26 mouse cellular contexts compared by ENCODE assay signal in genomic region chr3:107848126-107848525, GRCm38 (mm10). TPM values are rescaled to one million over a fixed set of nuclear protein-coding genes. Genes with fewer than 3 reads are reported as not detected.
DNase-seq lines count a peak whose midpoint lies in the region; ATAC-seq and TF ChIP-seq lines count a peak whose summit lies in the region.
"Had no signal": no experiment of that assay in that cellular context is flagged by ENCODE, and none has a peak within 500 bp of the region (broad histone marks: within the 10 kb centered on the region; RNA-seq: fewer than 3 reads in every experiment).

No protein-coding gene starts in this region.

- H3K4me1 ChIP-seq in forebrain, embryonic 15.5 days = peaks cover 28% of the 10 kb centered on the region
- peaks cover 28% of the 10 kb centered on the region for H3K4me1 ChIP-seq in forebrain, embryonic 14.5 days (ENCODE audit: control insufficient read depth, insufficient read depth, low read length)
- H3K4me1 ChIP-seq in embryonic facial prominence, embryonic 12.5 days = peaks cover 16% of the 10 kb centered on the region
- peaks cover 54% of the 10 kb centered on the region for H3K4me1 ChIP-seq in limb, embryonic 10.5 days

- H3K27ac ChIP-seq in forebrain, embryonic 15.5 days (replicated peaks) = 0 out of 2 replicates have a peak overlapping the region, but pooled peaks have one; percentile 13
- no peak overlapping the region for H3K27ac ChIP-seq in forebrain, embryonic 14.5 days (ENCODE audit: low read depth, low read length)
- peak overlapping the region; percentile 50 for H3K27ac ChIP-seq in left cerebral cortex, adult 2 months
- 0 out of 2 replicates have a peak overlapping the region, but pooled peaks have one; percentile 17 for H3K27ac ChIP-seq in embryonic facial prominence, embryonic 12.5 days
- H3K27ac ChIP-seq in limb, embryonic 10.5 days = peak overlapping the region; percentile 51
- H3K27ac ChIP-seq: forebrain, embryonic 12.5 days; hindbrain, embryonic 13.5 days; kidney, embryonic 15.5 days; limb, embryonic 15.5 days; liver, embryonic 15.5 days; midbrain, embryonic 12.5 days had no signal

- intact Hi-C loops in left cerebral cortex, adult 2 months (cut with DNase I) = no loop called here

- no peak for ATAC-seq in forebrain, embryonic 15.5 days (replicated peaks)
- ATAC-seq in forebrain, embryonic 14.5 days = no peak
- ATAC-seq in embryonic facial prominence, embryonic 12.5 days (ENCODE audit: insufficient number of reproducible peaks, insufficient read depth, low FRiP score, low TSS enrichment) = no peak
- ATAC-seq: inflammation-experienced regulatory T-cells, adult 6 months; lung, postnatal 0 days; Patski had no signal

- H3K36me3 ChIP-seq in forebrain, embryonic 15.5 days = no peaks in the 10 kb centered on the region
- H3K36me3 ChIP-seq in forebrain, embryonic 14.5 days (ENCODE audit: control insufficient read depth, insufficient read depth, low read length) = no peaks in the 10 kb centered on the region
- H3K36me3 ChIP-seq in embryonic facial prominence, embryonic 12.5 days = no peaks in the 10 kb centered on the region
- no peaks in the 10 kb centered on the region for H3K36me3 ChIP-seq in limb, embryonic 10.5 days
- H3K36me3 ChIP-seq: forebrain, embryonic 12.5 days; hindbrain, embryonic 13.5 days; kidney, embryonic 15.5 days; limb, embryonic 15.5 days; liver, embryonic 15.5 days; midbrain, embryonic 12.5 days had no signal

- no peaks in the 10 kb centered on the region for H3K27me3 ChIP-seq in forebrain, embryonic 15.5 days
- no peaks in the 10 kb centered on the region for H3K27me3 ChIP-seq in forebrain, embryonic 14.5 days (replicated peaks; ENCODE audit: control insufficient read depth, insufficient read depth, low read length)
- no peaks in the 10 kb centered on the region for H3K27me3 ChIP-seq in embryonic facial prominence, embryonic 12.5 days
- no peaks in the 10 kb centered on the region for H3K27me3 ChIP-seq in limb, embryonic 10.5 days (ENCODE audit: low read depth, poor library complexity, severe bottlenecking)
- H3K27me3 ChIP-seq: forebrain, embryonic 12.5 days; hindbrain, embryonic 13.5 days; limb, embryonic 15.5 days; liver, embryonic 15.5 days; midbrain, embryonic 12.5 days; Patski had no signal

- TF ChIP-seq CTCF in left cerebral cortex, adult 2 months (IDR thresholded peaks at IDR 0.05) = no peak; the same call in 1 of the 2 replicates

- no peaks in the 10 kb centered on the region for H3K9me3 ChIP-seq in forebrain, embryonic 15.5 days
- no peaks in the 10 kb centered on the region for H3K9me3 ChIP-seq in forebrain, embryonic 14.5 days (replicated peaks; ENCODE audit: control insufficient read depth, low read length)
- no peaks in the 10 kb centered on the region for H3K9me3 ChIP-seq in embryonic facial prominence, embryonic 12.5 days
- H3K9me3 ChIP-seq in limb, embryonic 10.5 days (replicated peaks) = no peaks in the 10 kb centered on the region
- H3K9me3 ChIP-seq: forebrain, embryonic 12.5 days; hindbrain, embryonic 13.5 days; kidney, embryonic 15.5 days; limb, embryonic 15.5 days; liver, embryonic 15.5 days; midbrain, embryonic 12.5 days had no signal

- 38% methylated on average over 4 of the region's 4 CpGs for WGBS in forebrain, embryonic 15.5 days
- 44% methylated on average over 4 of the region's 4 CpGs for WGBS in forebrain, embryonic 14.5 days
- 42% methylated on average over 4 of the region's 4 CpGs for WGBS in embryonic facial prominence, embryonic 12.5 days
- 47% methylated on average over 4 of the region's 4 CpGs for WGBS in limb, embryonic 10.5 days

- H3K9ac ChIP-seq in forebrain, embryonic 15.5 days (replicated peaks) = no peak overlapping the region
- no peak overlapping the region for H3K9ac ChIP-seq in forebrain, embryonic 14.5 days (ENCODE audit: low read length)
- H3K9ac ChIP-seq in embryonic facial prominence, embryonic 12.5 days = no peak overlapping the region
- H3K9ac ChIP-seq: forebrain, embryonic 12.5 days; hindbrain, embryonic 13.5 days; kidney, embryonic 15.5 days; limb, embryonic 15.5 days; liver, embryonic 15.5 days; midbrain, embryonic 12.5 days had no signal

- no peak for DNase-seq in forebrain, embryonic 14.5 days (ENCODE audit: low spot score)
- DNase-seq in left cerebral cortex, adult 2 months (ENCODE audit: extremely low spot score in 1 of 2, low spot score in 2 of 2) = no peak
- DNase-seq in left cerebral cortex, adult 9 months (ENCODE audit: low spot score in 2 of 2) = no peak
- no peak for DNase-seq in limb, embryonic 10.5 days (ENCODE audit: low spot score)
- DNase-seq in MN1 (ENCODE audit: low spot score) = no peak
- DNase-seq in cerebellum, adult 18-20 months = no peak
- DNase-seq: adrenal gland, adult 8-10 months; cerebellum, postnatal 10 days; embryo, embryonic 11 days; gastrocnemius, postnatal 36 days; heart, postnatal 10 days; spleen, adult 18-20 months had no signal

- H3K4me3 ChIP-seq in forebrain, embryonic 15.5 days = no peak overlapping the region
- H3K4me3 ChIP-seq in forebrain, embryonic 14.5 days (ENCODE audit: low read depth, low read length) = no peak overlapping the region
- H3K4me3 ChIP-seq in left cerebral cortex, adult 2 months = no peak overlapping the region
- no peak overlapping the region for H3K4me3 ChIP-seq in embryonic facial prominence, embryonic 12.5 days
- H3K4me3 ChIP-seq in limb, embryonic 10.5 days = no peak overlapping the region
- H3K4me3 ChIP-seq: forebrain, embryonic 12.5 days; hindbrain, embryonic 13.5 days; kidney, embryonic 15.5 days; limb, embryonic 15.5 days; liver, embryonic 15.5 days; midbrain, embryonic 12.5 days had no signal

- H3K4me2 ChIP-seq in forebrain, embryonic 15.5 days (replicated peaks) = no peak overlapping the region
- H3K4me2 ChIP-seq in forebrain, embryonic 14.5 days (ENCODE audit: low read length) = no peak overlapping the region
- H3K4me2 ChIP-seq in embryonic facial prominence, embryonic 12.5 days (replicated peaks) = no peak overlapping the region
- H3K4me2 ChIP-seq: forebrain, embryonic 12.5 days; heart, embryonic 11.5 days; hindbrain, embryonic 13.5 days; kidney, embryonic 15.5 days; limb, embryonic 15.5 days; liver, embryonic 15.5 days; midbrain, embryonic 12.5 days had no signal

RNA-seq across cellular contexts. Expression of gene Eps8l3, which starts 28.9 kb away (rescaled TPM):
- not detected in 2 replicates for polyA plus RNA-seq in forebrain, embryonic 15.5 days (2015; fragmentation: Nextera tagmentation; extraction: Ambion mirVana)
- polyA plus RNA-seq in forebrain, embryonic 14.5 days (2014; fragmentation: Nextera tagmentation; extraction: Ambion mirVana) = not detected in 2 replicates
- not detected for total RNA-seq in left cerebral cortex, adult 2 months (2021)
- polyA plus RNA-seq in embryonic facial prominence, embryonic 12.5 days (2016; fragmentation: Nextera tagmentation; extraction: Ambion mirVana) = not detected in 2 replicates
- polyA plus RNA-seq in limb, embryonic 10.5 days (2016; fragmentation: Nextera tagmentation; extraction: Ambion mirVana) = not detected in 2 replicates
- total RNA-seq: adrenal gland, adult 8-10 months; gastrocnemius, postnatal 36 days; heart, postnatal 10 days; left cerebral cortex, postnatal 14 days had no signal
- polyA plus RNA-seq: forebrain, embryonic 12.5 days; heart, embryonic 11.5 days; hindbrain, embryonic 13.5 days; inflammation-experienced regulatory T-cells, adult 6 months; kidney, embryonic 15.5 days; limb, embryonic 15.5 days; liver, embryonic 15.5 days; lung, postnatal 0 days; midbrain, embryonic 12.5 days; neural tube, embryonic 14.5 days; Patski had no signal

RNA-seq across cellular contexts. Expression of gene Gstm5, which starts 47.5 kb away (rescaled TPM):
- 175 and 184 TPM in 2 replicates for polyA plus RNA-seq in forebrain, embryonic 15.5 days (2015; fragmentation: Nextera tagmentation; extraction: Ambion mirVana)
- polyA plus RNA-seq in forebrain, embryonic 14.5 days (2014; fragmentation: Nextera tagmentation; extraction: Ambion mirVana) = 195 and 244 TPM in 2 replicates
- total RNA-seq in left cerebral cortex, adult 2 months (2021) = 100 to 1,000 TPM; 230 TPM
- polyA plus RNA-seq in embryonic facial prominence, embryonic 12.5 days (2016; fragmentation: Nextera tagmentation; extraction: Ambion mirVana) = 241 and 255 TPM in 2 replicates
- polyA plus RNA-seq in limb, embryonic 10.5 days (2016; fragmentation: Nextera tagmentation; extraction: Ambion mirVana) = 198 and 203 TPM in 2 replicates
